Mouse (Mus musculus) heart, adult 8-10 months (tissue): ENCODE measurements around the gene Bicra. TPM values are rescaled to one million over a fixed set of nuclear protein-coding genes. Genes with fewer than 3 reads are reported as not detected.

ENCODE experiments used
- DNase-seq: peaks from one replicate; pipeline ENCODE4 v3.0.0; 2022; ENCODE audit warnings: low spot score
- total RNA-seq, 4 experiments: library from RNA; stranded (reverse); gene quantifications; 2 replicates each; pipeline ENCODE4 v1.2.4; 2022

Bicra gene
- total RNA-seq, 4 experiments from 2014 or later: 5.7 to 8.6 (median 7.7) TPM

- DNase-seq: peak; percentile 96
Measured at GRCm38 (mm10) chr7:15945721-15946536, 101.8 kb downstream of the Bicra start, which contains the start of gene Nop53. TSS of gene Nop53 (minus strand) at chr7:15946074.

- DNase-seq: no peak
Measured at GRCm38 (mm10) chr7:15945211-15945610, 102.5 kb downstream of the Bicra start.

GRCm38 (mm10) chr7:15944311-15944710, 103.4 kb downstream of the Bicra start:
- no peak for DNase-seq

GRCm38 (mm10) chr7:15938621-15939020, 109.1 kb downstream of the Bicra start:
- no peak for DNase-seq

- no peak for DNase-seq
Measured at GRCm38 (mm10) chr7:15937491-15937890, 110.2 kb downstream of the Bicra start.

GRCm38 (mm10) chr7:15933437-15934359, 114.0 kb downstream of the Bicra start:
- peak; percentile 80 for DNase-seq

- no peak for DNase-seq
Measured at GRCm38 (mm10) chr7:15931635-15932034, 116.1 kb downstream of the Bicra start.

- DNase-seq: no peak
Measured at GRCm38 (mm10) chr7:15930543-15930942, 117.2 kb downstream of the Bicra start.

GRCm38 (mm10) chr7:15929910-15930309, 117.8 kb downstream of the Bicra start:
- DNase-seq: peak; percentile 74

GRCm38 (mm10) chr7:15922220-15922773, 125.4 kb downstream of the Bicra start, which contains the start of gene Selenow:
TSS of gene Selenow (minus strand) at chr7:15922402.
- peak; percentile 89 for DNase-seq

- no peak for DNase-seq
Measured at GRCm38 (mm10) chr7:15921796-15922195, 125.9 kb downstream of the Bicra start.

Other genes with a start within 250 kb of the Bicra start
- not detected for gene Obox6, start 208.2 kb downstream of the Bicra start, total RNA-seq
- not detected for gene Crx, start 168.0 kb downstream of the Bicra start, total RNA-seq
- gene Crxos, start 165.3 kb downstream of the Bicra start, total RNA-seq: not detected
- 100 to 1,000 TPM; 183 to 219 (median 204) TPM for gene Selenow, start 125.5 kb downstream of the Bicra start, total RNA-seq
- 100 to 1,000 TPM; 121 to 147 (median 136) TPM for gene Nop53, start 101.8 kb downstream of the Bicra start, total RNA-seq
- gene Ehd2, start 80.4 kb downstream of the Bicra start, total RNA-seq: 10 to 100 TPM; 54.4 to 95.0 (median 82.9) TPM
- not detected for gene Zfp541, start 13.9 kb upstream of the Bicra start, total RNA-seq
- gene Napa, start 50.5 kb upstream of the Bicra start, total RNA-seq: 100 to 1,000 TPM in 1 of 4 experiments, 10 to 100 TPM in 3; 76.5 to 101 (median 84.9) TPM
- gene Kptn, start 72.0 kb upstream of the Bicra start, total RNA-seq: 10 to 100 TPM; 20.1 to 25.7 (median 23.5) TPM
- gene Slc8a2, start 81.9 kb upstream of the Bicra start, total RNA-seq: under 1 TPM; 0.66 to 0.84 (median 0.70) TPM
- gene Meis3, start 127.2 kb upstream of the Bicra start, total RNA-seq: 1 to 10 TPM; 4.7 to 6.1 (median 5.2) TPM
- gene Dhx34, start 174.1 kb upstream of the Bicra start, total RNA-seq: 1 to 10 TPM; 6.6 to 9.5 (median 8.0) TPM
- 1 to 10 TPM; 1.0 to 1.4 (median 1.2) TPM for gene C5ar2, start 196.2 kb upstream of the Bicra start, total RNA-seq
- gene C5ar1, start 211.6 kb upstream of the Bicra start, total RNA-seq: 1 to 10 TPM; 4.1 to 5.5 (median 5.1) TPM
- 10 to 100 TPM; 12.3 to 18.1 (median 14.4) TPM for gene Inafm1, start 225.7 kb upstream of the Bicra start, total RNA-seq
- gene Ccdc9, start 238.9 kb upstream of the Bicra start, total RNA-seq: 10 to 100 TPM; 33.2 to 48.1 (median 38.1) TPM